Mouse (Mus musculus): ENCODE measurements at regions not wholly inside any gene's neighbourhood (a gene's known extent, or its start where the extent isn't known, plus 50 kb on each side); places are given as distances from the start of the nearest gene placed in this dataset.

GRCm38 (mm10) chr6:100470071-100470470 lies 182.8 kb upstream of the Rybp start:
- no peak overlapping the region for H3K27ac ChIP-seq (ENCODE audit: low read depth, low read length)
- H3K4me3 ChIP-seq (ENCODE audit: low read depth, low read length) = no peak overlapping the region
- no peaks in the 10 kb centered on the region for H3K4me1 ChIP-seq (ENCODE audit: control insufficient read depth, insufficient read depth, low read length)
- ATAC-seq (replicated peaks; ENCODE audit: insufficient number of reproducible peaks, low FRiP score, low TSS enrichment) = no peak
- no peaks in the 10 kb centered on the region for H3K36me3 ChIP-seq (ENCODE audit: control insufficient read depth, insufficient read depth, low read length)
- peaks cover 7% of the 10 kb centered on the region for H3K9me3 ChIP-seq (replicated peaks; ENCODE audit: control insufficient read depth, low read length)
- no peak overlapping the region for H3K4me2 ChIP-seq
- 70% methylated on average over 2 of the region's 2 CpGs for WGBS (ENCODE audit: insufficient replicate concordance)
- no peaks in the 10 kb centered on the region; the same call in 1 of the 2 replicates for H3K27me3 ChIP-seq (ENCODE audit: control insufficient read depth, insufficient read depth, low read length)
- no peak overlapping the region for H3K9ac ChIP-seq (ENCODE audit: low read depth, low read length)

DNA sequence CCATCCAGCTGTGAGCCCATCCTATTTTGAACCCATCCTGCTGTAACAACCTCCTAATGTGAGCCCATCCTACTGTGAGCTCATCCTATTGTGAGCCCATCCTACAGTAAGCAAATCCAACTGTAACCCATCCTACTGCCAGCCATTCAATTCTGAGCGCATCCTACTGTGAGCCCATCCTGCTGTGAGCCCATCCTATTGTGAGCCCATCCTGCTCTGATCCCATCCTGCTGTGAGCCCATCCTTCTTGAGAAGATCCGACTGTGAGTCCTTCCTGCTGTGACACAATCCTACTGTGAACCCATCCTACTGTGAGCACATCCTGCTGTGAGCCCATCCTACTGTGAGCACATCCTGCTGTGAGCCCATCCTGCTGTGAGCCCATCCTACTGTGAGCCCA lies 175.5 kb upstream of the Rybp start:
- Histone ChIP-seq H3K4me2 (no peak overlapping the region), H3K4me3 (ENCODE audit: low read depth, low read length) (no peak overlapping the region), H3K4me1 (ENCODE audit: control insufficient read depth, insufficient read depth, low read length) (no peaks in the 10 kb centered on the region), H3K27me3 (ENCODE audit: control insufficient read depth, insufficient read depth, low read length) (no peaks in the 10 kb centered on the region; the same call in 1 of the 2 replicates), H3K27ac (ENCODE audit: low read depth, low read length) (no peak overlapping the region), H3K36me3 (ENCODE audit: control insufficient read depth, insufficient read depth, low read length) (no peaks in the 10 kb centered on the region), H3K9ac (ENCODE audit: low read depth, low read length) (no peak overlapping the region), H3K9me3 (replicated peaks; ENCODE audit: control insufficient read depth, low read length) (peaks cover 16% of the 10 kb centered on the region)
- WGBS (ENCODE audit: insufficient replicate concordance) = 66% methylated on average over 2 of the region's 2 CpGs
- no peak for ATAC-seq (replicated peaks; ENCODE audit: insufficient number of reproducible peaks, low FRiP score, low TSS enrichment)

DNA sequence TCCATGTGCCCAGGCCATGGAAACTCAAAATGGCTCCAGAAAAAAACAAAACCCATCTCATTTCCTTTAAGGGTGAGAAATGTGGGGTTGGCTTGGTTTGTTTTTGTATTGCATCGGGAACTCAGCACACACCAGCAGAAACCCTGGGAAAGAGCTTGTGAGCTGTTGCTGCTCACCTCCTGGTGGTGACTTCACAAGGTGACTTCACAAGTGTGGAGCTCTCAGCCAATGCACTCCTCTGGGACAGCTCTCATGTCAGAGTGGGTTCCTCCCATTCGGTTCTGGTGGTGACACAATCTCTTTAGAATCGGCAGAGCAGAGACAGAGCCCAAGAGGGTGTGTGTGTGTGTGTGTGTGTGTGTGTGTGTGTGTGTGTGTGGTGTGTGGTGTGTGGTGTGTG lies 166.1 kb upstream of the Rybp start:
- no peak overlapping the region for H3K27ac ChIP-seq (ENCODE audit: low read depth, low read length)
- H3K4me3 ChIP-seq (ENCODE audit: low read depth, low read length) = no peak overlapping the region
- no peaks in the 10 kb centered on the region for H3K27me3 ChIP-seq (ENCODE audit: control insufficient read depth, insufficient read depth, low read length)
- no peak for ATAC-seq (replicated peaks; ENCODE audit: insufficient number of reproducible peaks, low FRiP score, low TSS enrichment)
- H3K4me2 ChIP-seq = no peak overlapping the region
- 68% methylated on average over 3 of the region's 3 CpGs for WGBS (ENCODE audit: insufficient replicate concordance)
- H3K4me1 ChIP-seq (ENCODE audit: control insufficient read depth, insufficient read depth, low read length) = no peaks in the 10 kb centered on the region
- H3K36me3 ChIP-seq (ENCODE audit: control insufficient read depth, insufficient read depth, low read length) = no peaks in the 10 kb centered on the region
- no peak overlapping the region for H3K9ac ChIP-seq (ENCODE audit: low read depth, low read length)
- H3K9me3 ChIP-seq (replicated peaks; ENCODE audit: control insufficient read depth, low read length) = peaks cover under 1% of the 10 kb centered on the region; the same call in 1 of the 2 replicates

GRCm38 (mm10) chr6:100452097-100453002 lies 165.1 kb upstream of the Rybp start:
- H3K9ac ChIP-seq (ENCODE audit: low read depth, low read length) = no peak overlapping the region
- H3K4me3 ChIP-seq (ENCODE audit: low read depth, low read length) = no peak overlapping the region
- no peaks in the 10 kb centered on the region for H3K27me3 ChIP-seq (ENCODE audit: control insufficient read depth, insufficient read depth, low read length)
- no peaks in the 10 kb centered on the region; the same call in 1 of the 2 replicates for H3K9me3 ChIP-seq (replicated peaks; ENCODE audit: control insufficient read depth, low read length)
- no peak for ATAC-seq (replicated peaks; ENCODE audit: insufficient number of reproducible peaks, low FRiP score, low TSS enrichment)
- no peak overlapping the region for H3K27ac ChIP-seq (ENCODE audit: low read depth, low read length)
- 48% methylated on average over 8 of the region's 9 CpGs for WGBS (ENCODE audit: insufficient replicate concordance)
- H3K4me2 ChIP-seq = no peak overlapping the region
- H3K36me3 ChIP-seq (ENCODE audit: control insufficient read depth, insufficient read depth, low read length) = no peaks in the 10 kb centered on the region
- no peaks in the 10 kb centered on the region for H3K4me1 ChIP-seq (ENCODE audit: control insufficient read depth, insufficient read depth, low read length)

- H3K9ac ChIP-seq (ENCODE audit: low read depth, low read length) = no peak overlapping the region
- H3K36me3 ChIP-seq (ENCODE audit: control insufficient read depth, insufficient read depth, low read length) = no peaks in the 10 kb centered on the region
- ATAC-seq (replicated peaks; ENCODE audit: insufficient number of reproducible peaks, low FRiP score, low TSS enrichment) = no peak
- H3K27me3 ChIP-seq (ENCODE audit: control insufficient read depth, insufficient read depth, low read length) = no peaks in the 10 kb centered on the region
- H3K4me2 ChIP-seq = no peak overlapping the region
- H3K4me1 ChIP-seq (ENCODE audit: control insufficient read depth, insufficient read depth, low read length) = no peaks in the 10 kb centered on the region
- no peak overlapping the region for H3K4me3 ChIP-seq (ENCODE audit: low read depth, low read length)
- WGBS (ENCODE audit: insufficient replicate concordance) = 87% methylated on average over 6 of the region's 6 CpGs
- no peaks in the 10 kb centered on the region; the same call in 1 of the 2 replicates for H3K9me3 ChIP-seq (replicated peaks; ENCODE audit: control insufficient read depth, low read length)
- no peak overlapping the region for H3K27ac ChIP-seq (ENCODE audit: low read depth, low read length)
Observed at GRCm38 (mm10) chr6:100450108-100450507, 162.8 kb upstream of the Rybp start.

DNA sequence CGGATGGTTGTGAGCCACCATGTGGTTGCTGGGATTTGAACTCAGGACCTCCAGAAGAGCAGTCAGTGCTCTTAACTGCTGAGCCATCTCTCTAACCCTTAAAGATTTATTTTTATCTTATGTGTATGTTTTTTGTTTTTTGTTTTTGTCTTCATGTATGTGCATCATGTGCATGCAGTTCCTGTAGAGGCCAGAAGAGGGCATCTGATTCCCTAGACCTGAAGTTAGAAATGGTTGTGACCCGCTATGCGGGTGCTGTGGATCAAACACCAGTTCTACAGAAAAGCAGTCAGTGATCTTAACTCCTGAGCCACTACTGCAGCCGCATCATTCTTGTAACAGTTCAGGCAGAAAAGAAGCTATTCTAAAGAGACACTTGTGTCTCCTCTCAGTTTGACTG lies 161.8 kb upstream of the Rybp start:
- H3K36me3 ChIP-seq (ENCODE audit: control insufficient read depth, insufficient read depth, low read length) = no peaks in the 10 kb centered on the region
- H3K4me2 ChIP-seq = no peak overlapping the region
- no peaks in the 10 kb centered on the region; the same call in 1 of the 2 replicates for H3K9me3 ChIP-seq (replicated peaks; ENCODE audit: control insufficient read depth, low read length)
- no peak overlapping the region for H3K4me3 ChIP-seq (ENCODE audit: low read depth, low read length)
- no peak overlapping the region for H3K9ac ChIP-seq (ENCODE audit: low read depth, low read length)
- H3K27ac ChIP-seq (ENCODE audit: low read depth, low read length) = no peak overlapping the region
- ATAC-seq (replicated peaks; ENCODE audit: insufficient number of reproducible peaks, low FRiP score, low TSS enrichment) = no peak
- H3K27me3 ChIP-seq (ENCODE audit: control insufficient read depth, insufficient read depth, low read length) = no peaks in the 10 kb centered on the region
- no peaks in the 10 kb centered on the region for H3K4me1 ChIP-seq (ENCODE audit: control insufficient read depth, insufficient read depth, low read length)
- 89% methylated on average over 4 of the region's 4 CpGs for WGBS (ENCODE audit: insufficient replicate concordance)

DNA sequence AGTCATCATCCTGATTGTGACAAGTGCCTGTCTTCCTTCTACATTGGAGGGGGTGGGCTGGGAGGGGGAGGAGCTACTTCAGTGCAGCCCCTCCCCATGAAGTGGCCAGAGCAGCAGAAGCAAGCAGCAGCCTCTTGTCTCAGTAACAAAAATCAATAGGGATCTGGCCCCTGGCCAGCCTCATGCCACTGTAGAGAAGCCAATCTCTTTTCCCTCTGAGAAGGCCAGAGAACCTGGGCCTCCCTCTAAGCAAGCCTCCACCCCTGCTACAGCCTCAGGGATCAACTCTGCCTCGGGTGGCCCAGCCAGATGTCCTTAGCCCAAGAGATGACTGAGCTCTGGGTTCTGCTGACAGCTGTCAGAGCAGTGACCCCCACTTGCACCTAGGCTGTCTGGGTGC lies 159.9 kb upstream of the Rybp start:
- 14% methylated on average over 1 of the region's 1 CpGs for WGBS (ENCODE audit: insufficient replicate concordance)
- no peak overlapping the region for H3K27ac ChIP-seq (ENCODE audit: low read depth, low read length)
- H3K9me3 ChIP-seq (replicated peaks; ENCODE audit: control insufficient read depth, low read length) = no peaks in the 10 kb centered on the region; the same call in 1 of the 2 replicates
- no peak overlapping the region for H3K9ac ChIP-seq (ENCODE audit: low read depth, low read length)
- no peak overlapping the region for H3K4me2 ChIP-seq
- no peaks in the 10 kb centered on the region for H3K36me3 ChIP-seq (ENCODE audit: control insufficient read depth, insufficient read depth, low read length)
- no peak for ATAC-seq (replicated peaks; ENCODE audit: insufficient number of reproducible peaks, low FRiP score, low TSS enrichment)
- H3K4me1 ChIP-seq (ENCODE audit: control insufficient read depth, insufficient read depth, low read length) = no peaks in the 10 kb centered on the region; the same call in 1 of the 2 replicates
- H3K27me3 ChIP-seq (ENCODE audit: control insufficient read depth, insufficient read depth, low read length) = no peaks in the 10 kb centered on the region
- no peak overlapping the region for H3K4me3 ChIP-seq (ENCODE audit: low read depth, low read length)

DNA sequence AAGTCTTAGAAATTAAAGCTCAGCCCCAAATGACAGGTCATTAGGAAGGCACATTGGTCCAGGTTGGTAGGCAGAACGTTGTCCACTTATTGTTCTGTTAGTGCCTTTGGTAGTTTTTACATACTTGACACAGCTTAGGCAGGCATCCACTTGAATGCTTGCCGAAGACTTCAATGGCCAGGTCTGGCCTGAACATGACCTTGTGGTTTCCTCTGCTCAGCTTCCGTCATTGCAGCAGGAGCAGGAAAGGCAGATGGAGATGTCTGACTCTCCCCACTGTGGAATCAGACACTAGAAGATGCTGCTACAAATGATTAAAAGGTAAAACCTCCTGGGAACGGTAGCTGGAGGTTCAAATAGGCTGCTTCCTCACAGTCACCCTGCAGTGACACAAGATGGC lies 159.5 kb upstream of the Rybp start:
- Histone ChIP-seq H3K27me3 (ENCODE audit: control insufficient read depth, insufficient read depth, low read length) (no peaks in the 10 kb centered on the region), H3K27ac (ENCODE audit: low read depth, low read length) (no peak overlapping the region), H3K36me3 (ENCODE audit: control insufficient read depth, insufficient read depth, low read length) (no peaks in the 10 kb centered on the region), H3K9ac (ENCODE audit: low read depth, low read length) (no peak overlapping the region), H3K9me3 (replicated peaks; ENCODE audit: control insufficient read depth, low read length) (no peaks in the 10 kb centered on the region; the same call in 1 of the 2 replicates), H3K4me3 (ENCODE audit: low read depth, low read length) (no peak overlapping the region), H3K4me1 (ENCODE audit: control insufficient read depth, insufficient read depth, low read length) (no peaks in the 10 kb centered on the region; the same call in 1 of the 2 replicates), H3K4me2 (no peak overlapping the region)
- WGBS (ENCODE audit: insufficient replicate concordance) = 40% methylated on average over 4 of the region's 4 CpGs
- no peak for ATAC-seq (replicated peaks; ENCODE audit: insufficient number of reproducible peaks, low FRiP score, low TSS enrichment)
